Comparison of ENCODE assay signal across 24 mouse cellular contexts in the genomic region with DNA sequence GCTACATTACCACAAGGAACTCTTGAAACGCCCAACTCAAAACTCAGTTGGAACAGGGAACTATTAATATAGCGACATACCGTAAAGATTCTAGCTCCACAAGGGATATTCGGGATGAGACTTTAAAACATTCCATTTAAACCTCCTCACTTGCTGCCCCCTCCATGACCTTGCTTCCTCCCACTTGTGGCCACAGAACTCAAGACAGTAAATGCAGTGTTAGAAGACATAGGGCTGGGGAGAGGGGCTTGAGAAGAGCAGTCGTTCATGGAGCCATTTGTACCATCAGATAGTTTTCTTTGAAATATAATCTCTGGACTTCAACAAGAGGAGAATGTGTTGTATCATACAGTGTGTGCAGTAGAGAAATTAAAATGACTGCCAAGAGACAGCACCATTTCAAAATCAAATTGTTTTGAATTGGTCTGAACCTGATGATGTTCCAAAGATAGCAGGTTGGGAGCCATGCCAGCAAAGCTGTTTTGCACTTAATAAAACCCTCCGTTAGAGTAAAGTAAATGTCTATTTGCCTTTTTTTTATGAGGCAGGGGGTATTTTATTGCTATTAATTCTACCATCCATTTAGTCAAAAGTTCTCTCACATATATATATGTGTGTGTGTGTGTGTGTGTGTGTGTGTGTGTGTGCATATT.
A peak's percentile ranks its signal among the peaks of the same experiment; 100 is the strongest.
DNase-seq lines count a peak whose midpoint lies in the region; ATAC-seq and TF ChIP-seq lines count a peak whose summit lies in the region.
"Had no signal": no experiment of that assay in that cellular context is flagged by ENCODE, and none has a peak within 500 bp of the region (broad histone marks: within the 10 kb centered on the region; RNA-seq: fewer than 3 reads in every experiment).

No protein-coding gene starts in this region.

- peak; percentile 45 for DNase-seq in gastrocnemius, adult 2 months
- no peak for DNase-seq in gastrocnemius, adult 8-10 months (ENCODE audit: low spot score in 2 of 2)
- DNase-seq in layer of hippocampus, adult 2 months (ENCODE audit: low spot score in 2 of 2): peak in 1 of 2 experiments; percentile 45
- DNase-seq in layer of hippocampus, postnatal 10 days (ENCODE audit: low spot score in 2 of 2): no peak
- DNase-seq in stomach, postnatal 0 days (ENCODE audit: low spot score): no peak
- no peak for DNase-seq in cerebellum, adult 11 months
- no peak for DNase-seq in left cerebral cortex, adult 8-10 months (ENCODE audit: low spot score in 2 of 2)
- DNase-seq: adrenal gland, postnatal 10 days; cerebellum, adult 11-12 months; cerebellum, postnatal 14 days; kidney, adult 8-10 months; spleen, adult 18-20 months; thymus, adult 18-20 months; thymus, postnatal 4 days had no signal

- no peaks in the 10 kb centered on the region for H3K27me3 ChIP-seq in stomach, embryonic 14.5 days (ENCODE audit: control insufficient read depth, insufficient read depth, low read length)
- no peaks in the 10 kb centered on the region for H3K27me3 ChIP-seq in stomach, postnatal 0 days (ENCODE audit: control insufficient read depth, insufficient read depth, low read length)
- H3K27me3 ChIP-seq: embryonic facial prominence, embryonic 15.5 days; limb, embryonic 15.5 days; liver, embryonic 15.5 days; megakaryocyte, embryonic 14.5 days; neural tube, embryonic 15.5 days had no signal

- H3K27ac ChIP-seq in gastrocnemius, adult 2 months: peak overlapping the region; percentile 40; the same call in 1 of the 2 replicates
- H3K27ac ChIP-seq in layer of hippocampus, adult 2 months: peak overlapping the region; percentile 47; the same call in 1 of the 2 replicates
- H3K27ac ChIP-seq in stomach, embryonic 14.5 days (ENCODE audit: low read length): no peak overlapping the region
- H3K27ac ChIP-seq in stomach, postnatal 0 days (replicated peaks): no peak overlapping the region
- H3K27ac ChIP-seq: embryonic facial prominence, embryonic 15.5 days; limb, embryonic 15.5 days; liver, embryonic 15.5 days; neural tube, embryonic 15.5 days had no signal

- H3K4me3 ChIP-seq in gastrocnemius, adult 2 months: no peak overlapping the region
- no peak overlapping the region for H3K4me3 ChIP-seq in layer of hippocampus, adult 2 months
- no peak overlapping the region for H3K4me3 ChIP-seq in stomach, embryonic 14.5 days (ENCODE audit: low read depth, low read length)
- no peak overlapping the region for H3K4me3 ChIP-seq in stomach, postnatal 0 days (ENCODE audit: low read depth, low read length)
- H3K4me3 ChIP-seq: embryonic facial prominence, embryonic 15.5 days; limb, embryonic 15.5 days; liver, embryonic 15.5 days; megakaryocyte, embryonic 14.5 days; neural tube, embryonic 15.5 days had no signal

- H3K36me3 ChIP-seq in stomach, embryonic 14.5 days (ENCODE audit: control insufficient read depth, insufficient read depth, low read length): no peaks in the 10 kb centered on the region
- no peaks in the 10 kb centered on the region for H3K36me3 ChIP-seq in stomach, postnatal 0 days (ENCODE audit: control insufficient read depth, insufficient read depth, low read length)
- H3K36me3 ChIP-seq: embryonic facial prominence, embryonic 15.5 days; G1E; limb, embryonic 15.5 days; liver, embryonic 15.5 days; neural tube, embryonic 15.5 days had no signal

- no peak for TF ChIP-seq EP300 in stomach, postnatal 0 days (optimal IDR thresholded peaks at IDR 0.05)

- TF ChIP-seq CTCF in gastrocnemius, adult 2 months (IDR thresholded peaks at IDR 0.05): no peak
- TF ChIP-seq CTCF in layer of hippocampus, adult 2 months (conservative IDR thresholded peaks at IDR 0.05): no peak
- no peak for TF ChIP-seq CTCF in stomach, postnatal 0 days (IDR thresholded peaks at IDR 0.05; ENCODE audit: low read depth)

- peaks cover 20% of the 10 kb centered on the region; the same call in 1 of the 2 replicates for H3K4me1 ChIP-seq in stomach, embryonic 14.5 days (ENCODE audit: control insufficient read depth, insufficient read depth, low read length)
- no peaks in the 10 kb centered on the region for H3K4me1 ChIP-seq in stomach, postnatal 0 days (replicated peaks; ENCODE audit: control insufficient read depth, insufficient read depth)
- H3K4me1 ChIP-seq: liver, embryonic 15.5 days; megakaryocyte, embryonic 14.5 days had no signal

- peak; percentile 28; the same call in 1 of the 2 replicates for ATAC-seq in stomach, embryonic 14.5 days (ENCODE audit: insufficient number of reproducible peaks, insufficient read depth, low FRiP score, low read depth)
- no peak for ATAC-seq in stomach, postnatal 0 days (ENCODE audit: low FRiP score, low TSS enrichment)
- ATAC-seq: activated CD4-positive, CD25-positive, alpha-beta regulatory T cell, adult 4 months; hindbrain, embryonic 16.5 days; midbrain, embryonic 16.5 days had no signal

- H3K9me3 ChIP-seq in stomach, embryonic 14.5 days (ENCODE audit: control insufficient read depth, low read depth, low read length): no peaks in the 10 kb centered on the region
- H3K9me3 ChIP-seq in stomach, postnatal 0 days (ENCODE audit: control insufficient read depth, low read length): no peaks in the 10 kb centered on the region
- H3K9me3 ChIP-seq: embryonic facial prominence, embryonic 15.5 days; G1E; limb, embryonic 15.5 days; liver, embryonic 15.5 days; neural tube, embryonic 15.5 days had no signal

- intact Hi-C loops in gastrocnemius, adult 2 months (cut with DNase I): no loop called here

- WGBS in stomach, embryonic 14.5 days: 47% methylated on average over 6 of the region's 6 CpGs
- 53% methylated on average over 6 of the region's 6 CpGs for WGBS in stomach, postnatal 0 days

- no peak overlapping the region for H3K4me2 ChIP-seq in stomach, embryonic 14.5 days (replicated peaks; ENCODE audit: low read depth, low read length)
- H3K4me2 ChIP-seq in stomach, postnatal 0 days (replicated peaks; ENCODE audit: low read depth): no peak overlapping the region
- H3K4me2 ChIP-seq: embryonic facial prominence, embryonic 15.5 days; limb, embryonic 15.5 days; liver, embryonic 15.5 days; neural tube, embryonic 15.5 days had no signal

- H3K9ac ChIP-seq in stomach, embryonic 14.5 days (replicated peaks; ENCODE audit: low read depth, low read length): no peak overlapping the region
- H3K9ac ChIP-seq in stomach, postnatal 0 days (ENCODE audit: low read length): no peak overlapping the region
- H3K9ac ChIP-seq: embryonic facial prominence, embryonic 15.5 days; limb, embryonic 15.5 days; liver, embryonic 15.5 days; neural tube, embryonic 15.5 days had no signal

Comparison
In these comparisons a context has a peak if more than half of its experiments do, and no peak if none do; other contexts are left out.
1. H3K27ac ChIP-seq: peak in gastrocnemius, adult 2 months (single experiment) and layer of hippocampus, adult 2 months (single experiment); none in stomach, embryonic 14.5 days (single experiment) and stomach, postnatal 0 days (single experiment).